Mouse (Mus musculus) lung, embryonic 16.5 days (tissue): ENCODE results near the gene Gm10188. TPM values are rescaled to one million over a fixed set of nuclear protein-coding genes. Genes with fewer than 3 reads are reported as not detected.

Experiments
- microRNA counts: library from miRNA; unstranded; fragments of <30 nt; microRNA quantifications from one replicate; lab custom pipeline; 2016
- microRNA-seq: library from miRNA; unstranded; fragments of <30 nt; microRNA quantifications from one replicate; pipeline ENCODE4, GENCODE M21; 2016
- polyA plus RNA-seq: library from polyadenylated mRNA; unstranded; fragments of >200 nt; fragmentation: Nextera tagmentation; extraction: Ambion mirVana; gene quantifications from 2 replicates; pipeline ENCODE4 v1.2.1, GENCODE M21; 2015

Gm10188 gene
- polyA plus RNA-seq, 1 experiment from 2014 or later, result not detected

MicroRNAs within 50 kb of the gene (microRNA counts, 519-probe panel; counts per million panel counts)
- microRNA mmu-miR-135b (lab: Ali Mortazavi, UCI), result 3,403 counts per million, percentile 67 among the panel's probes with 10 or more counts

Small RNA genes lying within 50 kb of the gene (microRNA-seq; reads per million reads assigned to microRNA genes)
- gene Mir135b, result 1,271 reads per million, percentile 77 among the genes with 10 or more reads in this experiment

Other genes with a start within 250 kb of the Gm10188 start
- gene Elk4, start 222.2 kb downstream of the Gm10188 start, polyA plus RNA-seq, result 22.5 and 26.3 TPM in 2 replicates
- 16.6 and 19.3 TPM in 2 replicates for gene Mfsd4a, start 161.7 kb downstream of the Gm10188 start, polyA plus RNA-seq
- gene Cdk18, start 90.1 kb downstream of the Gm10188 start, polyA plus RNA-seq, result 8.7 and 9.0 TPM in 2 replicates
- gene Lemd1, start 38.3 kb downstream of the Gm10188 start, polyA plus RNA-seq, result 1.2 and 1.8 TPM in 2 replicates
- gene AC124108.1, start 38.3 kb downstream of the Gm10188 start, polyA plus RNA-seq, result 0.50 and 0.63 TPM in 2 replicates
- gene Klhdc8a, start 68.9 kb upstream of the Gm10188 start, polyA plus RNA-seq, result 0.50 and 0.87 TPM in 2 replicates
- 23.4 TPM in 2 replicates for gene Nuak2, start 86.4 kb upstream of the Gm10188 start, polyA plus RNA-seq
- 11.0 and 16.3 TPM in 2 replicates for gene Tmcc2, start 161.5 kb upstream of the Gm10188 start, polyA plus RNA-seq
- gene Dstyk, start 187.8 kb upstream of the Gm10188 start, polyA plus RNA-seq, result 15.5 and 16.6 TPM in 2 replicates
- gene Rbbp5, start 247.6 kb upstream of the Gm10188 start, polyA plus RNA-seq, result 45.6 and 46.8 TPM in 2 replicates